Mouse (Mus musculus) megakaryocyte, embryonic 14.5 days (primary cell): ENCODE measurements around the gene Pimreg. TPM values are rescaled to one million over a fixed set of nuclear protein-coding genes. Genes with fewer than 3 reads are reported as not detected.

Experiments
- H3K27me3 ChIP-seq: replicated peaks from 2 replicates; pipeline ENCODE3; 2012; ENCODE audit warnings: inconsistent platforms
- H3K36me3 ChIP-seq: replicated peaks from 2 replicates; pipeline ENCODE3; 2012; ENCODE audit warnings: low read length, inconsistent platforms, mixed read lengths
- H3K4me1 ChIP-seq: 2 replicates; pipeline ENCODE4 v1.6.1; 2012; ENCODE audit warnings: inconsistent platforms
- H3K4me3 ChIP-seq: replicated peaks from 2 replicates; pipeline ENCODE3; 2012; ENCODE audit warnings: moderate library complexity, mild to moderate bottlenecking, inconsistent platforms
- H3K9me3 ChIP-seq: 2 replicates; pipeline ENCODE4 v1.6.1; 2012; ENCODE audit warnings: inconsistent platforms
- FLI1 ChIP-seq: IDR thresholded peaks from 2 replicates; pipeline ENCODE4 v1.6.1; 2012; ENCODE audit warnings: low read length, inconsistent platforms, mixed read lengths
- GATA1 ChIP-seq: IDR thresholded peaks from 3 replicates; pipeline ENCODE4 v1.6.1; 2012; ENCODE audit warnings: mixed read lengths, low read length, inconsistent platforms, borderline replicate concordance
- polyA plus RNA-seq: library from polyadenylated mRNA; stranded (reverse); fragments of >175 nt; gene quantifications from 2 replicates; pipeline ENCODE4 v1.2.3, GENCODE M21; 2012; ENCODE audit warnings: low replicate concordance; ENCODE audit not compliant: insufficient read depth

Gene Pimreg
- polyA plus RNA-seq, 1 experiment: 50.2 TPM

DNA sequence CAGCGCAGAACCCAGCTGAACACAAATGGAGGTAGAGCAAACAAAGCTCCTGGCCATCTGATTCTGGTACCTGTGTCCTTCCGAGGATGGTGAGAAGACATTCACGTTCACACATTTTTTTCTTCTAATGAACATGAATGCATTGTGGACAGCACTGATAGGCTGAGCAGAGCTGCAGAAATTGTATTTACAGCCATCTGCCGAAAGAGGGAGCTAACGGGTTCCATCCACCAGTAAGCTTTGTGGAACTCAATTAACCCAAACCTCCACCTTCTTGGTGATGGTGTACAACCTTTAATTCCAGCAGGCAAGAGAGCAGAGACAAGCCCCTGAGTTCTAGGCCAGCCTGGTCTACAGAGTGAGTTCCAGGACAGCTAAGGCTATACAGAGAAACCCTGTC, 16.0 kb upstream of the Pimreg start:
- Histone ChIP-seq H3K9me3 (no peaks in the 10 kb centered on the region), H3K4me1 (peaks cover 32% of the 10 kb centered on the region), H3K36me3 (no peaks in the 10 kb centered on the region), H3K27me3 (peaks cover 51% of the 10 kb centered on the region), H3K4me3 (no peak overlapping the region)
- no peak for TF ChIP-seq FLI1
- no peak for TF ChIP-seq GATA1

DNA sequence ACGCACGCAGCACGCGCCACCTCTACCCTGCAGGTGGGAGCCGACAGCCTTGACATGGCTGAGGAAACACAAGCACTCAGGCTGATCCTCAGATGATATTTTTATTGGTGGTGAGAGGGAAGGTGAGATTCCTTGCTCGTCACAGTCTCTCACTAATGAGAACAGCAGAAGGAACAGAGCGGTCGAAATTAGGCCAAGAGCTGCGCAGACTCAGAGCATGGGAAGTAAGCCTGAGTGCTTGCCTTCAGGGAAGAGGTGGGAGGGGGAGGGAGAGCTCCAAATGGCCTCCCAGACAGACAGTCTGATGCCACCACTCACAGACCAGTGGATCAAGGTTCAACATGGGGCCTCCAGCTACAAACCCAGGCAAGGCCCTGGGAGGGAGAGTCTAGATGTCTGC, 15.3 kb upstream of the Pimreg start:
- Histone ChIP-seq H3K4me1 (peaks cover 26% of the 10 kb centered on the region), H3K36me3 (no peaks in the 10 kb centered on the region), H3K9me3 (no peaks in the 10 kb centered on the region), H3K4me3 (no peak overlapping the region), H3K27me3 (peaks cover 49% of the 10 kb centered on the region)
- TF ChIP-seq FLI1: no peak
- no peak for TF ChIP-seq GATA1

DNA sequence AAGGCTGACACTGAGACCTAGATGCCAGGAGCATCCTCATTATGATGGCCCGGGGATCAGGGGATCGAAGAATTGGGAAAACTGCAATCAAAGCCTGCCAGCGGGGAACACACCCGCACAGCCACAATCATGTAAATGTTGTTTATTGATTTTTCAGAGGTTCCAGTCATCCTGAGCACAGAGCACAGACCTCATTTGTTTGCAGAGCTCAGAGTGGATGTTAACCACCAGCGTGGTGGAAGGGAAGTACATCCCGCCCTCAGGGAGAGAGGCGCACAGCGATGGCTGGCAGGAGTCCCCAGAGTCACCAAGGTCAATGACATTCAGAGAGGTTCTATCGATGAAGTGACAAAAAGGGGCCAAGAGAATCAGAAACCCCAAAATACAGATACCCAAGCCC, 14.0 kb upstream of the Pimreg start:
- Histone ChIP-seq H3K27me3 (peaks cover 59% of the 10 kb centered on the region), H3K4me1 (peaks cover 18% of the 10 kb centered on the region), H3K9me3 (no peaks in the 10 kb centered on the region), H3K36me3 (no peaks in the 10 kb centered on the region), H3K4me3 (no peak overlapping the region)
- no peak for TF ChIP-seq FLI1
- TF ChIP-seq GATA1: no peak

DNA sequence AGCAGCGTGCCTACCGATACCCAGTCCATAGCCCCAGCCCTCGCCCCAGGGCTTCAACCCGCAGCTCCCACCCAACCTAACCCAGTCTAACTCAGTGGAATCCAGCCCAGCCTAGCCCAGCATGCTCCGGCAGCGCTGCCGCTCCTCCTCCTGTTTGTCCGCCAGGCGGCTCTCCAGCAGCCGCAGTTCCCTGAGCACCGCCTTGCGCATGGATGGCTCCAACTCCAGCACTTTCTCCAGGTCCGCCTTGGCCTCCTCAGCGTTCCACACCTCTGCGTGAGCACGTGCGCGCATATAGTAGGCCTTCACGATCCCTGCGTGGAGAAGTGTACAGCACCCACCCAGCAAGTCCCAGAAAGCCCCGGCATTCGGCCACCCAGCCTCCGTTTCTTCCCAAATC, 12.7 kb upstream of the Pimreg start:
- Histone ChIP-seq H3K9me3 (no peaks in the 10 kb centered on the region), H3K27me3 (peaks cover 67% of the 10 kb centered on the region), H3K4me1 (peaks cover 9% of the 10 kb centered on the region; the same call in 1 of the 2 replicates), H3K4me3 (peak overlapping the region; percentile 57), H3K36me3 (no peaks in the 10 kb centered on the region)
- TF ChIP-seq GATA1 (no peak), FLI1 (no peak)

DNA sequence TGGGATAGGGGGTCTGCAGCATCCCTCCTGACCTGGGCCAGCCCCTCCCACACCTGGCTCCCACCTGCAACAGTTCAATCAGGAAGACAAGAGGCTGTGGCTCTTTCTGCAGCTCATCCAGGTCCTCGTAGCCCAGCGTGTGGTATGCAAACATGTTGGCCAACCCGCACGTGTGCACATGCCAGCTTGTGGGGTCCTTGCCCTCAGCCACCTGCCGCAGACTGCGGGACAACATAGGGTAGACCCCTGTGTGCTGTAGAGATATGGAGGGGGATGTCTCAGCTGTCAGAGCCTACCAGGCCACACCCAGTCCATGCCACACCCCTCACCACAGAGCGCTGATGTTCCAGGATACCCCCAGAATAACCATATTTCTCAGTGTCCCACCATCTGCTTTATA, 10.5 kb upstream of the Pimreg start:
- H3K4me3 ChIP-seq: no peak overlapping the region
- TF ChIP-seq FLI1: no peak
- no peak for TF ChIP-seq GATA1
- H3K4me1 ChIP-seq: peaks cover 6% of the 10 kb centered on the region; the same call in 1 of the 2 replicates
- no peaks in the 10 kb centered on the region for H3K9me3 ChIP-seq
- peaks cover 60% of the 10 kb centered on the region for H3K27me3 ChIP-seq
- H3K36me3 ChIP-seq: no peaks in the 10 kb centered on the region

DNA sequence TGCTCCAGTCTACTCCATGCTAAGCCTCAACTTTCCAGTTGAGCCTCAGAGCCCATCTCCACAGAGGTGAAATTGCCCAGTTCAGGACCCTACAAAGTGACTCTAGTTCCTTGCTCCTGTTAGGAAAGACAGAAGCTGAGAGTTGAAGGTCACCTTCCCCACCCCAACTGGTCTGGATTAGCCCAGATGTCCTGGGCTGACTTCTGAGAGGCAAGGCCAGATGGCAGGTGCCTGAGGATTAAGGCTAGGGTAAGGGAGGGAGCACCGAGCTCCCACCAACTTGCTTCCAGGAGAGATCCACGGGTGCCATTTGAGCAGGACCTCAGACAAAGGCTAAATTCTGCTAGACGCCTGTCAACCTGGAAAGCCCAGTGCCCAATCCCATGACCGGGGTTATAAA, 9.7 kb upstream of the Pimreg start:
- Histone ChIP-seq H3K4me3 (no peak overlapping the region), H3K9me3 (no peaks in the 10 kb centered on the region), H3K27me3 (peaks cover 61% of the 10 kb centered on the region), H3K36me3 (no peaks in the 10 kb centered on the region), H3K4me1 (peaks cover 10% of the 10 kb centered on the region; the same call in 1 of the 2 replicates)
- TF ChIP-seq FLI1: no peak
- TF ChIP-seq GATA1: no peak

DNA sequence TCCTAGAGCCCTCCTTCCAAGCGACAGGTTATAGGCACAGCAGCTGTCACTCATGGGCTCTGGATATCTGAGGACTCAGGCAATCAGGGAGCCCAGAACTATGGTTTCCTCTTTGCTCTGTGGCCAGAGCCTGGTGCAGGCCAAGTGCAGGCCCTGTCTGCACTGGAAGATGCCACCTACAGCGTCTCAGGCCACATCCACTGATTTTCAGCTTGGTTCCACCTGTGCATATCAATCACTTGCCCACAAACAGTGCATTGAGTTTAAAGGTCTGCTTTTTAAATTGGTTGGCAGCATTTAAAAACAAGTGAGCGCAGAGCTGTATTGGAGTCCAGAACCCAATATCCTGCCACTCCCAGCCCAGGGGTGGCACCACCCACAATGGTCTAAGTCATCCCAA, 9.2 kb upstream of the Pimreg start:
- TF ChIP-seq FLI1 (no peak), GATA1 (no peak)
- Histone ChIP-seq H3K4me3 (no peak overlapping the region), H3K4me1 (peaks cover 13% of the 10 kb centered on the region), H3K9me3 (no peaks in the 10 kb centered on the region), H3K36me3 (no peaks in the 10 kb centered on the region), H3K27me3 (peaks cover 61% of the 10 kb centered on the region)

DNA sequence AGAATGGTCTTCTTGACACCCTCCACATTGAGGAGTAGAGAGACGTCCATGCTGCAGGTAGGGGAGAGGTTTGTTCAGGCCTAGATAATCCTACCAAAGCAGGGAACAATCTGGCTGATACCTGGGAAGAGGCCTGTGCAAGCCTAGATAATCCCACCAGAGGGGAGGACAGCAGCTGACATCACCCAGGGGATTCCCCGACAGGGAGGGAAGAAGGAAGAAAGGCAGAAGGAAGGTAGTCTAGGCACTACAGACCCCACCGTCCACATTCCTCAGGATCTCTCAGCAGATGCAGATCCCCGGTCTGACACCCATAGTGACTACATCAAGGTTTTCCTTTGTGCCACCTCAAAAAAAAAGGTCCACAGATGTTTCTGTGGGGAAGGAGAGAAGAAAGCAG, 4.4 kb upstream of the Pimreg start, which contains the start of gene Aipl1:
TSS of gene Aipl1 (minus strand) at position 101 of the 400 bp plus-strand sequence.
- no peaks in the 10 kb centered on the region for H3K9me3 ChIP-seq
- peaks cover 31% of the 10 kb centered on the region for H3K27me3 ChIP-seq
- H3K4me3 ChIP-seq: peak within 1 kb of the TSS; percentile 33
- H3K4me1 ChIP-seq: peaks cover 34% of the 10 kb centered on the region
- H3K36me3 ChIP-seq: no peaks in the 10 kb centered on the region
- no peak for TF ChIP-seq FLI1
- TF ChIP-seq GATA1: no peak

DNA sequence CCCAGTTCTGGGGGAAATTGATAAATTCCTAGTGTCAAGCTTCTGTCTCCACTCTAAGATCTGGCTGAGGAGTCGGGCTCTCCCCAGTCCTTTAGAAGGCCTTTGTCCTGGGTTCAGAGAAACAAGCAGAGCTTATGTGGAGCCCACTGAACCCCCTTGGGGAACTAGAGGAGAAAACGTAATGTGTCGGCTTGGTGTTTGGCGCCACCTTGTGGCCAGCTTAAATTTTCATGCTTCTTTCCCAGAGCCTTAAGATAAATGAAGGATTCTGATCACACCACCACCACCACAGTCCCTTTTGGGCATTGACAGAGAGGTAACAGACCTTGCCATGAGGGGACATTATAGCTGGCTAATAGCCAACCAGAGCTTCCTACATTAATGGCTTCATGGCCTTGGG, 3.8 kb upstream of the Pimreg start:
- H3K9me3 ChIP-seq: no peaks in the 10 kb centered on the region
- H3K27me3 ChIP-seq: peaks cover 27% of the 10 kb centered on the region
- no peaks in the 10 kb centered on the region for H3K36me3 ChIP-seq
- H3K4me1 ChIP-seq: peaks cover 40% of the 10 kb centered on the region
- TF ChIP-seq GATA1: no peak
- TF ChIP-seq FLI1: no peak
- H3K4me3 ChIP-seq: no peak overlapping the region

DNA sequence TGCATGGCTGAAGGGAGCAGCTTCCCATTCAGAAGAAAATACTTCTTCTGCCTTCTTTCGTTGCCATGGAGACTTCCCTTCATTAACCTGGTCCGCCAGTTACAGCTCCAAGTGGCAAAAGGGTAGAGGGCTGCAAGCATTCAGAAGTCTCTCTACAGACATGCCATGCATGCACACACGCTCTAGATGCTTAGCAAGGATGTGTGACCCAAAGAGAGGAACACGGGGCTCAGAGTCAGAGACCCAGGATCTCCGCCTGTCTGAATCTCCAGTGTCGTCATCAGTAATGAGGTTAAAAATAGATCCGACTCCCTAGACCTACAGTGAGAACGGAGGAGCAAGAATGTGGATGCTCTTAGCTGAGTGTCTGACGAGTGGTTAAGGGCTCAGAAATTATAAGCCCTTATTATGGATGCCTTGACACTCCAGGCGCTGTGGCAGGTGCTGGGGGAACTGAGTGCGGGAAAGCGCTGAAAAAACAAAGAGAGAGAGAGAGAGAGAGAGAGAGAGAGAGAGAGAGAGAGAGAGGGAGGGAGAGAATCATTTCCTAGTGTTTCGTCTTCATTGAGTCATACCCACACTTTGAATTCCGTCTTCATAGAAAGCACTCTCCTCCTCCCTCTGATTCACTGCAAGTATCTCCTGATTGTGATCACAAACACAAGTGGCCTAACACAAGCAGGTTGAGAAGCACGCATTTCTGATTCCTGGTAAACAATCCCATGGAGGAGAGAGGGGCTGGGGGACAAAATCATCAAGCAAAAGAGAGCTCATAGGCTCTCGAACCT, 2.0 kb upstream of the Pimreg start:
- TF ChIP-seq GATA1 (no peak), FLI1 (no peak)
- Histone ChIP-seq H3K27me3 (peaks cover 19% of the 10 kb centered on the region), H3K4me1 (peaks cover 58% of the 10 kb centered on the region), H3K36me3 (peaks cover 10% of the 10 kb centered on the region), H3K9me3 (no peaks in the 10 kb centered on the region), H3K4me3 (no peak overlapping the region)
